Mouse (Mus musculus): ENCODE results near the gene Klf12.

DNA sequence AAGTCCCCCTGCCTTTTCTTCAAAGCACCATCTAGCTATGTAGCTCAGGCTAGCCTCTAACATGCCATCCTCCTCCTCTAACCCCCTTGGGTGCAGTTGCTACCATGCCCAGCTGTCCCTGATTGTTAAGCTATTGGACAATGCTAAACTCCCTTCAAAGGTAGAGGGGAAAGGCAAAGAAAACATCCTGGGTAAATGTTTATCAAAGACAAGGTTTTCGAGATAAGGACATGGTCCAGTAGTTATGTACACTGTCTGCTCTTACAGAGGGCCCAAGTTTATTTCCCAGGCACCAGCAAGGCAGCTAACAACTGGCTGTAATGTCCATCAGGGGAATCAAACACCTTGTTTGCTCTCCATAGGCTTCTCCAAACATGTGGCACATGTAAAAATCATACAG lies 53.1 kb downstream of the Klf12 start:
- TF ChIP-seq CTCF (IDR thresholded peaks at IDR 0.05; ENCODE audit: insufficient read depth, low read length): no peak
- no peak for TF ChIP-seq POLR2A (IDR thresholded peaks at IDR 0.05; ENCODE audit: borderline replicate concordance, extremely low read depth, low read depth, low read length)
